Mouse (Mus musculus): ENCODE data around the gene Acot13. TPM values are rescaled to one million over a fixed set of nuclear protein-coding genes. Genes with fewer than 3 reads are reported as not detected.
A peak's percentile ranks its signal among the peaks of the same experiment; 100 is the strongest.

The Acot13 gene
- polyA plus RNA-seq, 1 experiment, result 67.1 TPM

DNA sequence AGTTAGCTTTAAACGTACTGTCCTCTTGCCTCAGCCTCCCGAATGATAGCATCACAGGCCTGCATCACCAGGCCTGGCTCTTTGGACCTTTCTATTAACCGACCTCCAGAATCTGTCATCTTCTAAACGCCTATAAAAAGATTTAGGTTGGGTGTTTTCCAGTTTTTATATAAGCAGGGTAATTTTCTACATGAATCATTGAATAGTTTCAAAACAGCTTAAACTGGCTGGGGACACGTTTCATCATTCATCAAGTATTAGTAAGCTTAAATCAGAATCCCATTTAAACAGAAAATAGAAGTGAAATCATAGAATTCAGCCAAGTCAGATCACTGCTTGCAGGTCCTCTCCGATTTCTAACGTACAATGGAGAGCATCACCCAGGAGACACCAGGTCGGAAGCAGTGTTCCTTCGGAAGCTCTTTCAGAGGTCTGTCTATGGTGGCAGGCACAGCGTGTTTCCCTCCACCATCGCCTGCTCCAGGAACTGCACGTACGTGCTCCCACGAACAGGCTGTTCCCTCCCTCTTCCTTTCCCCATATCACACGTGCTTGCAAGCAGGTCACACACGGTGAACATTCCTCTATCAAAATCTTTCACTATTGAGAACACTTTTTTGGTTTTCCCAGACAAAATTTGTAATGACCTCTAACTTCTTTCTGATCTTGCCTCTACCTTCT lies 8.5 kb downstream of the Acot13 start:
- no peaks in the 10 kb centered on the region for H3K36me3 ChIP-seq (ENCODE audit: control insufficient read depth, insufficient read depth)
- no peak overlapping the region for H3K4me2 ChIP-seq (ENCODE audit: low read depth)
- H3ac ChIP-seq (ENCODE audit: control insufficient read depth, insufficient read length), result no peak overlapping the region
- H3K79me2 ChIP-seq (ENCODE audit: control insufficient read depth, insufficient read depth), result no peaks in the 10 kb centered on the region
- H3K4me3 ChIP-seq, result no peak overlapping the region
- no peak for TF ChIP-seq SRF (IDR thresholded peaks at IDR 0.05; ENCODE audit: control insufficient read depth, insufficient read length, low read depth)
- no peak for TF ChIP-seq MAX (IDR thresholded peaks at IDR 0.05; ENCODE audit: low read depth)
- no peak for TF ChIP-seq POLR2A (IDR thresholded peaks at IDR 0.05; ENCODE audit: insufficient read length, low read depth)
- no peak for TF ChIP-seq USF1 (IDR thresholded peaks at IDR 0.05; ENCODE audit: low read depth)
- no peak for TF ChIP-seq TCF12 (IDR thresholded peaks at IDR 0.05; ENCODE audit: insufficient read depth, poor library complexity, severe bottlenecking)
- no peak for TF ChIP-seq TCF3 (IDR thresholded peaks at IDR 0.05; ENCODE audit: insufficient read length, low read depth)
- TF ChIP-seq MYOD1 (IDR thresholded peaks at IDR 0.05; ENCODE audit: control insufficient read depth in 1 of 3, insufficient read length in 2 of 3, low read depth in 2 of 3), result no peak
- no peak for TF ChIP-seq REST (IDR thresholded peaks at IDR 0.05; ENCODE audit: insufficient read depth, insufficient read length)
- no peak for TF ChIP-seq MYOG (IDR thresholded peaks at IDR 0.05; ENCODE audit: control insufficient read depth in 1 of 3, insufficient read depth in 1 of 3, insufficient read length in 2 of 3, low read depth in 2 of 3)
- TF ChIP-seq E2F4 (IDR thresholded peaks at IDR 0.05; ENCODE audit: insufficient read depth), result no peak
- no peak for TF ChIP-seq POLR2AphosphoS2 (IDR thresholded peaks at IDR 0.05; ENCODE audit: insufficient read length, low read depth)
- no peak for TF ChIP-seq CEBPB (IDR thresholded peaks at IDR 0.05; ENCODE audit: insufficient read depth, poor library complexity, severe bottlenecking)
- H3K27me3 ChIP-seq (ENCODE audit: control insufficient read depth, insufficient read depth, insufficient read length), result no peaks in the 10 kb centered on the region

DNA sequence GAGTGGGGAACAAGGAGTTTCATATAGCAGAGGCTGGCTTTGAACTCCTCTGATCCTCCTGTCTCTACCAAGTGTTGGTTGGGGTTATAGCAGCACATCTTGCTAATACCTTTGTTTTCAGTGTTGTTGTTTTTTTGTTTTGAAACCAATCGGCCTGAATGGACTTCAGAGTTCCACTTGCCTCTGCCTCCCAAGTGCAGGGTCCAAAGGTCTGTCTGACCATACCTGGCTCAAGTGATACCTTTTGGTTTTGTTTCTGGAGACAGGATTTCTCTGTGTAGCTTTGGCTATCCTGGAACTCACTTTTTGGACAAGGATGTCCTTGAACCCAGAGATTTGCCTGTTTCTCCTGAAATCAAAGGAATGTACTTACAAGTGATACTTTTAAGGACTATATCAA lies 11.4 kb downstream of the Acot13 start:
- Histone ChIP-seq H3K79me2 (ENCODE audit: control insufficient read depth, insufficient read depth) (no peaks in the 10 kb centered on the region), H3ac (ENCODE audit: control insufficient read depth, insufficient read length) (no peak overlapping the region), H3K36me3 (ENCODE audit: control insufficient read depth, insufficient read depth) (no peaks in the 10 kb centered on the region), H3K4me2 (ENCODE audit: low read depth) (no peak overlapping the region), H3K4me3 (no peak overlapping the region), H3K27me3 (ENCODE audit: control insufficient read depth, insufficient read depth, insufficient read length) (no peaks in the 10 kb centered on the region)
- TF ChIP-seq CEBPB (IDR thresholded peaks at IDR 0.05; ENCODE audit: insufficient read depth, poor library complexity, severe bottlenecking) (no peak), USF1 (IDR thresholded peaks at IDR 0.05; ENCODE audit: low read depth) (no peak), TCF12 (IDR thresholded peaks at IDR 0.05; ENCODE audit: insufficient read depth, poor library complexity, severe bottlenecking) (no peak), TCF3 (IDR thresholded peaks at IDR 0.05; ENCODE audit: insufficient read length, low read depth) (no peak), MYOG (IDR thresholded peaks at IDR 0.05; ENCODE audit: control insufficient read depth in 1 of 3, insufficient read depth in 1 of 3, insufficient read length in 2 of 3, low read depth in 2 of 3) (no peak), SRF (IDR thresholded peaks at IDR 0.05; ENCODE audit: control insufficient read depth, insufficient read length, low read depth) (no peak), POLR2A (IDR thresholded peaks at IDR 0.05; ENCODE audit: insufficient read length, low read depth) (no peak)

DNA sequence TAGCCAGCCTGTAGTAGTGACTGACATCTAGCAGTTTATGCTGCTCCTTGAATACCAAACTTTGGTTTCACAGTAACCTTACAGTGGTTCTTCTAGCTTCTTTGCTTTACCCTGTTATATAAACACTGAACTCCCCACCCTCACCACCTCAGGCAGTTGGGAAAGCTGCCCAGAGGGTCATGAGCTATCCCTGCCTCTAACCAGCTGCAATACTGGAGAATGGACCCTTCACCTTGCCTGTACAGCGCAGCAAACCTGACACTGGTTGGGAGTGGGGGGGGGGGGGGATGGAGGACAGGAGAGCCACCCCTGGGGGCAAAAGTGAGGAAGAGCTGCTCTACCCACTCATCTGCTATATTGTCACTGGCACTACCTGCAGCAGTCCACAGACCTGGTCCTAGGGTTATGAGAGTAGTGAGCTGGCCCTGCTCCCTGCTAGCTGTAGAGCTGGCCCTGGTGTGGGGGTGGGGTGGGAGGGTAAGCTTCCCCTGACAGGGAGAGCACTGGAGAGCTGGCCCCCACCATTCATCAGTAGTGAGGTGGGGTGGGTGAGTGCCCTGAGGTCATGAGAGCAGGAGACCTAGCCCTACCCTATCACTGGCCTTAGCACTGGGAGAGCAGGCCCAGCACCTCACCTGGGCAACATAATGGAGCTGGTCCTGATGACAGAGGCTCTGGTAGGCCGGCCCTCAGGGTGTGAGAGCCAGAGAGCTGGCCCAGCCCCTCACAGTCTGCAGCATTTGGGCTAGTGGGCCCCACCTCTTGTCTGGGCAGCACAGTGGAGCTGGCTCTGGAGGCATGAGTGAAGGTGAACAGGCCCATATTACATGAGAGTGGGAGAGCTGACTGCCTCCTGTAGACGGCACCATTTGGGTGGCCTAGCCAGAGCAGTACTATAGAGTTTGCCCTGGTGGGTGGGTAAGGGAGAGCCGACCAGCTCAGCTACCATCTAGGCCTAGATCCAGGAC lies 14.9 kb downstream of the Acot13 start:
- TF ChIP-seq POLR2AphosphoS2 (IDR thresholded peaks at IDR 0.05; ENCODE audit: insufficient read length, low read depth) (peak; percentile 93), POLR2A (IDR thresholded peaks at IDR 0.05; ENCODE audit: insufficient read length, low read depth) (peak; percentile 44), REST (IDR thresholded peaks at IDR 0.05; ENCODE audit: insufficient read depth, insufficient read length) (no peak)
- peaks cover 32% of the 10 kb centered on the region for H3K36me3 ChIP-seq (ENCODE audit: control insufficient read depth, insufficient read depth)
- no peak overlapping the region for H3K4me2 ChIP-seq (ENCODE audit: low read depth)
- H3K4me3 ChIP-seq, result no peak overlapping the region
- no peaks in the 10 kb centered on the region for H3K27me3 ChIP-seq (ENCODE audit: control insufficient read depth, insufficient read depth, insufficient read length)
- H3ac ChIP-seq (ENCODE audit: control insufficient read depth, insufficient read length), result no peak overlapping the region
- H3K79me2 ChIP-seq (ENCODE audit: control insufficient read depth, insufficient read depth), result no peaks in the 10 kb centered on the region

DNA sequence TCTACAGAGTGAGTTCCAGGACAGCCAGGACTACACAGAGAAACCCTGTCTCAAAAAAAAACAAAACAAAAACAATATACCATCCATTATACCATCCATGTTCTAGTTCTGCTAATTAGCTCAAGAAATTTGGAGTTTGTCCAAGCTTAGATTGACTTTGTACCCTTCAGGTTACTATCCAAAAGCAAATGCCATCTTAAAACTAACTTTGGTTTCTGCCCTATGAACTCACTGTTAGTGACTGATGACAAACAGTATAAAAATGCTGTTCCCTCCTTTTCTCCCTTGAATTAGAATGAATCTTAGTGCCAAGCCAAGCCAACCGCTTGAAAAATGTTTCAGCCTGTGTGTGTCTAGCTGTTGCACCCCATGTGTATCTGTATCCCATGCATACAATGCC lies 16.7 kb downstream of the Acot13 start:
- Histone ChIP-seq H3K36me3 (ENCODE audit: control insufficient read depth, insufficient read depth) (peaks cover 48% of the 10 kb centered on the region), H3K4me3 (no peak overlapping the region), H3K27me3 (ENCODE audit: control insufficient read depth, insufficient read depth, insufficient read length) (no peaks in the 10 kb centered on the region), H3K79me2 (ENCODE audit: control insufficient read depth, insufficient read depth) (peaks cover 9% of the 10 kb centered on the region), H3K4me2 (ENCODE audit: low read depth) (no peak overlapping the region), H3ac (ENCODE audit: control insufficient read depth, insufficient read length) (no peak overlapping the region)
- TF ChIP-seq MAX (IDR thresholded peaks at IDR 0.05; ENCODE audit: low read depth), result no peak
- no peak for TF ChIP-seq E2F4 (IDR thresholded peaks at IDR 0.05; ENCODE audit: insufficient read depth)
- TF ChIP-seq USF1 (IDR thresholded peaks at IDR 0.05; ENCODE audit: low read depth), result no peak
- no peak for TF ChIP-seq TCF12 (IDR thresholded peaks at IDR 0.05; ENCODE audit: insufficient read depth, poor library complexity, severe bottlenecking)
- no peak for TF ChIP-seq REST (IDR thresholded peaks at IDR 0.05; ENCODE audit: insufficient read depth, insufficient read length)
- TF ChIP-seq POLR2A (IDR thresholded peaks at IDR 0.05; ENCODE audit: insufficient read length, low read depth), result no peak
- TF ChIP-seq CEBPB (IDR thresholded peaks at IDR 0.05; ENCODE audit: insufficient read depth, poor library complexity, severe bottlenecking), result no peak
- no peak for TF ChIP-seq MYOG (IDR thresholded peaks at IDR 0.05; ENCODE audit: control insufficient read depth in 1 of 3, insufficient read depth in 1 of 3, insufficient read length in 2 of 3, low read depth in 2 of 3)
- no peak for TF ChIP-seq POLR2AphosphoS2 (IDR thresholded peaks at IDR 0.05; ENCODE audit: insufficient read length, low read depth)
- TF ChIP-seq MYOD1 (IDR thresholded peaks at IDR 0.05; ENCODE audit: control insufficient read depth in 1 of 3, insufficient read length in 2 of 3, low read depth in 2 of 3), result no peak
- TF ChIP-seq SRF (IDR thresholded peaks at IDR 0.05; ENCODE audit: control insufficient read depth, insufficient read length, low read depth), result no peak
- TF ChIP-seq TCF3 (IDR thresholded peaks at IDR 0.05; ENCODE audit: insufficient read length, low read depth), result no peak

Measured in myocyte (in vitro differentiated cells).